Mouse (Mus musculus): ENCODE data around the gene Gm13089.
"Not testable (repeated sequence)": the region's sequence is repeated elsewhere in the genome, so short reads cannot be mapped to it uniquely, and the experiment has no call there.

Gene Gm13089

DNA sequence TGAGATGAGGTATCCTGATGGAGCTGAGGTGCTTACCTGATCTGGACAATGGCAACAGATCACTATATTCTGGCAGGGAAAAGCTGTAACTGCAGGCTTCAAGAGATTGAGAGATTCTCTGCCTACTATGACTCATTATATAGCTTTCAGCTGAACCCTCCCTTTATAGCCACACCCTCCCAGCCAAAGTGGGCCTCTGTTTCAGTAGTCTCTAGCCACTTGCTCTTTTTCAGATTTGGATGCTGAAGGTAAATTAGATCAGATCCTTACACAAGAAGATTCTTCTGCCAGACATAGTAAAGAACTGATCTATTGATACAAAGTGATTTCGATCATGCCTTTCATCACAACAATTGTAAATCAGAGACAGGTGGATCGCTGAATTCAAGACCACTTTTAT lies at the start of gene Gm13089:
Gene Gm13089 (minus strand): TSS at position 101 of the 400 bp plus-strand sequence.
- ATAC-seq (ENCODE audit: low TSS enrichment): no peak

DNA sequence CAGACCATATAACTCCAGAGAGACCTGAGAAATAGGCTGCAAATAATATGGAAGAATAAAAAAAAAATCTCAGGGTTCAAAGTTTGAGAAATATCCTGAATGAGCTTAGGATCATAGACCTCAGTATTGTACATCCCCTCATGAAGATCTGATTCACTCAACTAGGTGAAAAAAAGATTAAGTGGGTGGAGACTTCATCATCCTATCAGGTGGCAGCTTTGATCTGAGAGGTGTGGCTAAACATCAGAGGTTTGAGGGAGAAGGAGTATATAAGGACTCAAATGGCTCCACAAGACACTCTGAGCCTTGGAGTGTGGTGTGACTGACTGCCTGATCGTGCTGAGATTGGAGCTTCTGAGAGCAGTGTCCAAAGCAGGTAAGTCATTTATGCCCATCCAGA lies 16.6 kb upstream of the Gm13089 start, which contains the start of gene Gm13078:
Gene Gm13078 (plus strand): TSS at position 301 of the 400 bp plus-strand sequence.
- ATAC-seq (ENCODE audit: low TSS enrichment): no peak

- ATAC-seq (ENCODE audit: low TSS enrichment): not testable (repeated sequence)
Observed at GRCm38 (mm10) chr4:143657146-143657545, 45.4 kb downstream of the Gm13089 start, which contains the start of gene Gm13088. Gm13088 (minus strand) TSS chr4:143657246.

Data from frontal cortex, adult (tissue).